33 mouse cellular contexts compared by ENCODE assay signal in the genomic region with DNA sequence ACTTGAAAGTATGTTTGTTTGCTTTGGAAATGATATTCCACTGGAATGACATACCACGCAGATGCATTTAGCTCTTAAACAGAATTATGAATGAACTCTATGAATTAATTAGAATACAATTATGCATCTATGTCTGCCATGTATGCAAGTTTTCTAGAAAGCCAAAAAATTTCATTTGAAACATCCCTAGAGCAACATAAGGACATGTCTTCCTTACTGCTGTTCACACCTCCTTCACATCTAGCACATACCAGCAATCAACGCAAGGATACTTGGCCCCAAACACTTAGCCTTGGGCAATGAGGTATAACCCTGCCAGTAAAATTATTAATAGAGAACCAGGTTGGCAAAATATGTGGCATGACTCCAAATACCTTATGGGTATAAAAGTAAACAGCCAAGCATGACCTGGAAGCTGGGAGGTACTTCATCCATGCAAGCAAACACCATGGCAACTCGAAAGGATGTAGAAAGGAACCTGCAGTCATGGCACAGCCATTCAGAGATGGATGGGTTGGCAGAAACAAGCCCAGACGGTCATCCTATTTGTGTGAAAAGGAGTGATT. TPM values are rescaled to one million over a fixed set of nuclear protein-coding genes. Genes with fewer than 3 reads are reported as not detected.
A peak's percentile ranks its signal among the peaks of the same experiment; 100 is the strongest.
DNase-seq lines count a peak whose midpoint lies in the region; ATAC-seq and TF ChIP-seq lines count a peak whose summit lies in the region.
"Had no signal": no experiment of that assay in that cellular context is flagged by ENCODE, and none has a peak within 500 bp of the region (broad histone marks: within the 10 kb centered on the region; RNA-seq: fewer than 3 reads in every experiment).

No protein-coding gene starts in this region.

- intact Hi-C loops in heart, postnatal 25 days (cut with DNase I): loop anchor here (5.0 kb wide), 2 partner anchors 41 to 49 kb away; no protein-coding TSS in a partner anchor

- no peak for ATAC-seq in heart, embryonic 13.5 days (ENCODE audit: extremely low read depth, insufficient number of reproducible peaks, low FRiP score, low TSS enrichment)
- ATAC-seq in kidney, embryonic 14.5 days (ENCODE audit: low FRiP score, low TSS enrichment): 0 out of 2 replicates have a peak, but pooled peaks have one; percentile 8
- ATAC-seq in forebrain, postnatal 0 days: peak; percentile 81
- ATAC-seq: activated CD4-positive, CD25-positive, alpha-beta regulatory T cell, adult 4 months; intestine, embryonic 16.5 days; midbrain, embryonic 15.5 days had no signal

- no peak overlapping the region for H3K4me3 ChIP-seq in heart, embryonic 13.5 days
- H3K4me3 ChIP-seq in kidney, embryonic 14.5 days (ENCODE audit: low read length): no peak overlapping the region
- H3K4me3 ChIP-seq in forebrain, postnatal 0 days (ENCODE audit: low read depth, low read length): no peak overlapping the region
- H3K4me3 ChIP-seq: embryonic facial prominence, embryonic 10.5 days; embryonic facial prominence, embryonic 15.5 days; gastrocnemius, adult 2 months; hindbrain, embryonic 13.5 days; limb, embryonic 10.5 days; limb, embryonic 15.5 days; liver, embryonic 13.5 days; midbrain, embryonic 10.5 days; midbrain, embryonic 15.5 days; neural tube, embryonic 15.5 days had no signal

- DNase-seq in heart, postnatal 25 days (ENCODE audit: low spot score): no peak
- DNase-seq in kidney, adult 18-20 months: no peak
- peak; percentile 55 for DNase-seq in lung, postnatal 25 days (ENCODE audit: low spot score)
- DNase-seq in lung, postnatal 10 days: no peak
- no peak for DNase-seq in forebrain, postnatal 0 days
- DNase-seq in ovary, adult 18-20 months (ENCODE audit: low spot score): no peak
- DNase-seq: adrenal gland, adult 2 months; adrenal gland, postnatal 36 days; B cell, adult 2 months; cerebellum, adult 18-20 months; cerebellum, postnatal 25 days; gastrocnemius, adult 2 months; gastrocnemius, postnatal 36 days; heart, adult 18-20 months; heart, postnatal 4 days; layer of hippocampus, adult 9-11 months; liver, embryonic 13.5 days; lung, embryonic 14.5 days; right cerebral cortex, adult 18-20 months; spleen, adult 18-20 months; thymus, postnatal 14 days had no signal

- no peak overlapping the region for H3K4me2 ChIP-seq in heart, embryonic 13.5 days
- H3K4me2 ChIP-seq in kidney, embryonic 14.5 days (replicated peaks; ENCODE audit: low read depth, low read length): no peak overlapping the region
- H3K4me2 ChIP-seq in forebrain, postnatal 0 days (ENCODE audit: low read depth): no peak overlapping the region
- H3K4me2 ChIP-seq: embryonic facial prominence, embryonic 15.5 days; hindbrain, embryonic 13.5 days; limb, embryonic 15.5 days; liver, embryonic 13.5 days; lung, embryonic 14.5 days; midbrain, embryonic 15.5 days; neural tube, embryonic 15.5 days had no signal

- no peak for TF ChIP-seq CTCF in forebrain, postnatal 0 days (IDR thresholded peaks at IDR 0.05; ENCODE audit: low read depth)

- peaks cover 91% of the 10 kb centered on the region for H3K4me1 ChIP-seq in heart, embryonic 13.5 days
- peaks cover 15% of the 10 kb centered on the region for H3K4me1 ChIP-seq in kidney, embryonic 14.5 days (ENCODE audit: control insufficient read depth, insufficient read depth, low read length)
- H3K4me1 ChIP-seq in forebrain, postnatal 0 days (ENCODE audit: insufficient read depth): no peaks in the 10 kb centered on the region
- H3K4me1 ChIP-seq: midbrain, embryonic 15.5 days had no signal

- WGBS in heart, embryonic 13.5 days: 86% methylated on average over 4 of the region's 4 CpGs
- 72% methylated on average over 4 of the region's 4 CpGs for WGBS in kidney, embryonic 14.5 days
- WGBS in forebrain, postnatal 0 days: 60% methylated on average over 4 of the region's 4 CpGs

- no peaks in the 10 kb centered on the region for H3K27me3 ChIP-seq in heart, embryonic 13.5 days (replicated peaks)
- no peaks in the 10 kb centered on the region for H3K27me3 ChIP-seq in kidney, embryonic 14.5 days (ENCODE audit: control insufficient read depth, insufficient read depth, low read length)
- no peaks in the 10 kb centered on the region for H3K27me3 ChIP-seq in forebrain, postnatal 0 days (ENCODE audit: insufficient read depth, low read length)
- H3K27me3 ChIP-seq: embryonic facial prominence, embryonic 15.5 days; hindbrain, embryonic 13.5 days; limb, embryonic 15.5 days; liver, embryonic 13.5 days; midbrain, embryonic 15.5 days; neural tube, embryonic 15.5 days had no signal

- no peaks in the 10 kb centered on the region; the same call in 1 of the 2 replicates for H3K36me3 ChIP-seq in heart, embryonic 13.5 days
- no peaks in the 10 kb centered on the region for H3K36me3 ChIP-seq in kidney, embryonic 14.5 days (ENCODE audit: control insufficient read depth, insufficient read depth, low read length)
- H3K36me3 ChIP-seq in forebrain, postnatal 0 days (ENCODE audit: insufficient read depth): no peaks in the 10 kb centered on the region
- H3K36me3 ChIP-seq: embryonic facial prominence, embryonic 10.5 days; embryonic facial prominence, embryonic 15.5 days; hindbrain, embryonic 13.5 days; limb, embryonic 10.5 days; liver, embryonic 13.5 days; midbrain, embryonic 10.5 days; midbrain, embryonic 15.5 days; neural tube, embryonic 15.5 days had no signal

- no peak overlapping the region for H3K9ac ChIP-seq in heart, embryonic 13.5 days
- no peak overlapping the region for H3K9ac ChIP-seq in kidney, embryonic 14.5 days (ENCODE audit: low read depth, low read length)
- no peak overlapping the region for H3K9ac ChIP-seq in forebrain, postnatal 0 days
- H3K9ac ChIP-seq: embryonic facial prominence, embryonic 15.5 days; hindbrain, embryonic 13.5 days; limb, embryonic 15.5 days; liver, embryonic 13.5 days; lung, embryonic 14.5 days; midbrain, embryonic 15.5 days; neural tube, embryonic 15.5 days had no signal

- peak overlapping the region; percentile 86; the same call in 1 of the 2 replicates for H3K27ac ChIP-seq in heart, embryonic 13.5 days (replicated peaks)
- no peak overlapping the region for H3K27ac ChIP-seq in kidney, embryonic 14.5 days (ENCODE audit: low read depth, low read length)
- no peak overlapping the region for H3K27ac ChIP-seq in forebrain, postnatal 0 days (ENCODE audit: low read depth, low read length)
- H3K27ac ChIP-seq: embryonic facial prominence, embryonic 10.5 days; embryonic facial prominence, embryonic 15.5 days; hindbrain, embryonic 13.5 days; limb, embryonic 10.5 days; liver, embryonic 13.5 days; midbrain, embryonic 10.5 days; midbrain, embryonic 15.5 days; neural tube, embryonic 15.5 days had no signal

- H3K9me3 ChIP-seq in heart, embryonic 13.5 days: no peaks in the 10 kb centered on the region
- H3K9me3 ChIP-seq in kidney, embryonic 14.5 days (ENCODE audit: control insufficient read depth, low read length): no peaks in the 10 kb centered on the region
- no peaks in the 10 kb centered on the region for H3K9me3 ChIP-seq in forebrain, postnatal 0 days (ENCODE audit: low read length)
- H3K9me3 ChIP-seq: embryonic facial prominence, embryonic 10.5 days; embryonic facial prominence, embryonic 15.5 days; hindbrain, embryonic 13.5 days; limb, embryonic 10.5 days; limb, embryonic 15.5 days; liver, embryonic 13.5 days; midbrain, embryonic 10.5 days; midbrain, embryonic 15.5 days; neural tube, embryonic 15.5 days had no signal

RNA-seq across cellular contexts. Expression of a gene that starts 52.8 kb away (rescaled TPM):
- 22.3 and 24.0 TPM in 2 replicates for polyA plus RNA-seq in heart, embryonic 13.5 days (2015; fragmentation: Nextera tagmentation; extraction: Ambion mirVana)
- total RNA-seq in heart, postnatal 25 days (2021): 10 to 100 TPM; 58.5 to 69.4 TPM
- 18.5 and 28.7 TPM in 2 replicates for polyA plus RNA-seq in kidney, embryonic 14.5 days (2014; fragmentation: Nextera tagmentation; extraction: Ambion mirVana)
- 17.2 and 18.3 TPM in 2 replicates for total RNA-seq in forebrain, postnatal 0 days (2014; rRNA removed)
- polyA plus RNA-seq in forebrain, postnatal 0 days (2015; fragmentation: Nextera tagmentation; extraction: Ambion mirVana): 3.9 and 5.7 TPM in 2 replicates
